Mouse (Mus musculus) common myeloid progenitor, adult 5-6 weeks (primary cell): Measurements from ENCODE around the gene R3hdml. TPM values are rescaled to one million over a fixed set of nuclear protein-coding genes. Genes with fewer than 3 reads are reported as not detected.

Source experiments
- ATAC-seq: replicated peaks from 2 replicates; pipeline ENCODE4 v1.8.0; 2016; ENCODE audit warnings: low read depth, mild to moderate bottlenecking, moderate TSS enrichment, inconsistent platforms; ENCODE audit not compliant: poor library complexity, severe bottlenecking
- total RNA-seq: library from RNA; stranded (forward); fragments of 200-1000, 187-1606 nt; gene quantifications from 2 replicates; pipeline ENCODE4 v1.2.3, GENCODE M21; 2017

R3hdml gene
- total RNA-seq, 1 experiment from 2014 or later: not detected

- peak; percentile 53 for ATAC-seq
These were observed 20.2 kb upstream of the R3hdml start for GRCm38 (mm10) chr2:163471710-163472465.

DNA sequence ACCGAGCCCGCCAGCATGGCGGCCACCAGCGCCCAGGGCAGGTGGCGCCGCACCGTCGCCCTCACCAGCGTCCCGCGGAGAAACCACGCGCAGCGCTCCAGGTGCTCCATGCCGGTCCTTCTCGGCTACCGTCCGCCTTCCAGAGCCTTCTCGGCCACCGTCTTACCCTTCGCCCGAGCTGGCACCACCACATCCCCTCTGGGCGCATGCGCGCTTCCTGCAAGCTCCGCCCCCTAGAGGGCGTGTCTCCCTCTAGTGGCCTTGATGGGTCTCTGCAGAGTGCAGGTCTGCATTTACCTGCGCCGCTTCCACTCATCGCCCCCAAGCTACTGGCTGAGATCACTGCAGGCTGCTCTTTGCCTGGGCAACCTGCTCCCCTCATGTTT lies 19.7 kb upstream of the R3hdml start, which contains the start of gene Fitm2:
Gene Fitm2, minus strand, starts transcription at position 164 of the 386 bp plus-strand sequence.
- ATAC-seq: peak; percentile 97

DNA sequence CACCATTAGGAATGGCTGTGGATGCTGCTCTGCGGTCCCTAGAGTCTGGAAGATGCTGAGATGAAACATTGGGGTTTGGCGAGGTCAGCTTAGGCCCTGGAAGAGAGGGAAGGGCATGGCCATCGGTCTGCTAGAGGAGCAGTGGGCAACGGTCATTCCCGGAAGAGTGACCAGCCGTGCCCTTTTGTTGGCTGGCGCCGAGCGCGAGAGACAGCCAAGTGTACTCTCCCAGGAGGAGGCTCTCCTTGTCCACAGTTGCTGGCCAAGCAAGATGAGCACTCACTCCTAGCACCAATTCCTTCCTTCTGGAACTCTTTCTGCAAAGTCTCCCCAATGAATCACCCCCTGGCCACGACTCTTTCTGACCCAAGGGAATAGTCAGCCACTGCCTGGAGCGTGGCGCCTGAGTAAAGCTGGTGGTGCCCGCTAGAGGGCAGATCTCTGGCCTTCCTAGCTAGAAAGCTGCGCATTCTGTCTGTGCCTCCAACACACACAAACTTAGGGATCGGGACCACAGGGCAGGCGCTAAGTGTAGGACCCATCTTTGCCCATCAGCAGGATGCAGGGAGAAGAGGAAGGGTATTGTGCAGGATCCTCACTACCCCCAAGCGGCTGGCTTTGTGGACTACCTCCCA lies 11.8 kb upstream of the R3hdml start:
- 0 out of 2 replicates have a peak, but pooled peaks have one; percentile 69 for ATAC-seq

DNA sequence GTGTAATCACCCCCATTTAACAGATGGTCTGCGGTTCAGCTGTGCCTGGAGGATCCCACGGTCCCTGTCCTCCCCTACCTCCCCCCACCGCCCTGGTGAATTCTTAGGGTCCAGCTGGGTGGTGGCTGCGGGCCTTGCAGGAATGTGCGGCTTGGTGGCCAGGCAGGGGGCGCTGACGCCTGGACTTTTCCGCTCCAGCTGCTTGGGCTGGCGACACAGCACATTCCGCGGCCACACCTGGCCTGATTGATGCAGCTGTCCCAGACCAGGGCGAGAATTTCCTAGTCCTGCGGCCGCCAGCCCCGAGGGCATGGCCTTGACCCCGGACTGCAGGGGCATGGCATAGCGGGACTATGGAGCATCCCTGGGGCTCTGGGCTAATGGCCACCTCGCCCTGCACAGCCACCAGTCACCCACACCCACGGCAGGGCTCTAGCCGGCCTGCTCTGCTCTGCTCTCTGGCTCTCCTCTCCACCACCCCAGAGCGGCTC lies 10.5 kb upstream of the R3hdml start:
- ATAC-seq: peak; percentile 25; the same call in 1 of the 2 replicates

GRCm38 (mm10) chr2:163487360-163487759 lies 4.8 kb upstream of the R3hdml start:
- ATAC-seq: no peak

DNA sequence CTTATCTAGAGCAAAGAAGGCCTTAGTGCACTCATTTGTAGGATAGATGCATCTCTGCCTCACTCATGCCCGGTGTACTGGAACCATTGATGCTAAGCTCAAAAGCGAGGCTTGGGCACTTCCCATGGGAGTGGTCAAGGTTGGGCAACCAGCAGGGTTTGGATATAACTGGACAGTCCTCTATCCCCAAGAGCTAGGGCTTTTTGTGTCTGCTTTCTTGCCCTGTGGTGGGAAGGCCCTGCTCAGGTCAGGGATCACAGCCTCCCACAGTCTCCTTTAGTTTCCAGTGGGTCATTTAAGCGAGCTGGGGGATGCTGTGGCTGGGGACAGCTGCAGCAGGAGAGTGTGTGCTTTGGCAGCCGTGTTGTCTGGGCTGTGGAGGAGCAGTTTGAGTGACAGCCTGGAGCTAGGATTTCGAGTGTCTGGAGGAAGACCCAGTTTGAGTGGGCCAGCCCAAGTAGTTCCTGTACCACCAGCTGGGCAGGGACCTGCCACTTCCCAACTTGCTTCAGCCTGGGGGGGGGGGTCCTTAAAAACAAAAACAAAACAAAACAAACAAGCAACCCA lies 2.3 kb upstream of the R3hdml start:
- no peak for ATAC-seq

- no peak for ATAC-seq
These were observed 1.5 kb upstream of the R3hdml start for GRCm38 (mm10) chr2:163490656-163491055.

- no peak for ATAC-seq
These were observed 767 bp upstream of the R3hdml start for GRCm38 (mm10) chr2:163491351-163491750.

DNA sequence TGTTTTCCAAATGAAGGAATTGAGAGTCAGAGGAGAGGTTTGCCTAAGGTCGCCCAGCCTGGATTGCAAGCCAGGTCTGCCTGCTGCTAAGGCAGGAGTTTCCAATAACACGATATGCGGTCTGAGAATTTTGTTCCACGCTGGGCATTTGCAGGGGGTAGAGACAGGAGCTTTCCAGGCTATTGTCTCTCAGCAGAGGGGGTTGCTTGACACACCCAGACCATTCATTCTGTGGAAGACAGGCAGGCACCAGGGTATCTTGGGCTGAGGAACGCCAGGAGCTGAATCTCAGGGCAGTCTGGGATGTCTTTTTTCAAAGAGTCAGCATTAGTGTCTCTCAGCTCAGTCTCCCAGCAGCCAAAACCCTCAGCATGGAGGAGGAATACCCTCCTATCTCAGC lies 913 bp downstream of the R3hdml start:
- no peak for ATAC-seq

- ATAC-seq: no peak
These were observed 1.9 kb downstream of the R3hdml start for GRCm38 (mm10) chr2:163493976-163494375.

DNA sequence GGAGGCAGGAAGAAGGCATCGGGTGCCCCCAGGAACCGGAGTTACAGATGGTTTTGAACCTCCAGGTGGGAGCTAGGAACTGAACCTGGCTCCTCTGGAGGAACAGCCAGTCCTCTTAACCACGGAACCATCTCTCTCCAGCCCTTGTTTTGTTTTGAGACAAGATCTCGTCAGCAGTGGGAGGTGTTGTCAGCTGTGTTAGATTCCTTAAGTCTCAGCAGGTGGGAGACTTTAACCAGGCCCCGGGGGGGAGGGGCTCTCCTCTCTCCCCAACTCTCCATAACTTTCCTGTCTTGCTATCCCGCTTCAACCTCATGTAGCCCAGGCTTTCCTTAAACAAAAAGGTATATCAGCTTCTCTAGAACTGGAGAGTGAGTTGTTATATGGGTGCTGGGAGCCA lies 2.3 kb downstream of the R3hdml start:
- no peak for ATAC-seq

GRCm38 (mm10) chr2:163502219-163502618 lies 10.1 kb downstream of the R3hdml start:
- no peak for ATAC-seq

- ATAC-seq: no peak
These were observed 11.1 kb downstream of the R3hdml start for GRCm38 (mm10) chr2:163503191-163503590.

- no peak for ATAC-seq
These were observed 14.3 kb downstream of the R3hdml start, which contains the start of gene Hnf4a for GRCm38 (mm10) chr2:163506300-163507004. Hnf4a (plus strand) TSS chr2:163506808.

GRCm38 (mm10) chr2:163525761-163526243 lies 33.7 kb downstream of the R3hdml start:
- ATAC-seq: peak; percentile 36; the same call in 1 of the 2 replicates

DNA sequence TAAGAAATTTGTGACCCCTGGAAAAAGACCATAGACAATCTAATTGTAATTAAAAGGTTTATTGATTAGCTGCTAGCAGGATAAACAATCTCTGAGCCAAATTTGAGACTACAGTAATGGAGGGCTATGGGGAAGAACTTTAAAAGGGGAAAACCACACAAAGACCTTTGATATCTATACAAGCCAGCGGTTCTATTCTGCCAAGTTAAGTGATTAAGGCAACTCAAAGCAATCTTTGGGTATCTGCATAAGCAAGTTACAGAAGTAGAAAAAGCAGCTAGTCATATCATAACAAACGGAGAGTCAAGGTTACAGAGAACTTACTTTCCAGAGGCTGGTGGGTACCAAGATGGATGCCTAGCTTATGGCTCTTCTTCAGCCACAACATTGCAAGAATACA lies 35.4 kb downstream of the R3hdml start:
- peak; percentile 47; the same call in 1 of the 2 replicates for ATAC-seq

DNA sequence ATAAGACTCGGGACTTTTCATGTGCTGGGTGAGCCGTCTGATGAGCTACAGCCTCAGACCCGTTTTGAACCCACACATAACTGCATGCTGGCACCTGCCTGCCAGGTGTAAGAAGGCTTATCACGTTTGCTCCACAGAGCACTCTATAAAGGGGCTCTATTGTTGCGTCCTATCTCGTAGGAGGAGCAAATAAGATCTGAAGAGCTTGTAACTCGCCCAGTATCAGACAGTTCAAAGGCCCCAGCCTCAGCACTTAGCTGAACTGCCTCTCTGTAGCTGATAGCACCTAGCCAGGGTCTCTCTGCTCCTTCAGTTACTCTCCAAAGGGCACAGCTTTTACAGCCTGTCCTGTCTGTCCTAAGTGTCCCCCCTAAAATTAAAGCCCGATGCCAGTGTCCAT lies 38.3 kb downstream of the R3hdml start:
- ATAC-seq: no peak

DNA sequence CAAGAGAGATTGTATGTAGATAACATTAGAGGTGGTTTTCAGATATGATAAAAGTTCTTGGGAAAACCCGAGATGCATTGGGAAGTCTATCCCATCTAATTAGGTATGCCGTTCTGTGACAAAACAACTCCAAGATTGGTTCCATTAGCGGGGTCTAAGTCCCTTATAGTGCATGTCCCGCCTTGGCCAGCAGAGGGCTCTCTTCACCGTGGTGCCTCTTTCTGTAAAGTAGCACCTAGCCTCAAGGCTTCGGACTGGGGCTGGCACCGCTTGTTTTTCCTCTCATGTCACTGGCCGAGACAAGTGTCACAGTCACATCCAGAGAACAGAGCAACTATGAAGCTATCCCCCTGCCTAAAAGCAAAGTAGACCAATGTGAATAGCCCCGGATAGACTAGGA lies 39.8 kb downstream of the R3hdml start:
- ATAC-seq: peak; percentile 54; the same call in 1 of the 2 replicates

DNA sequence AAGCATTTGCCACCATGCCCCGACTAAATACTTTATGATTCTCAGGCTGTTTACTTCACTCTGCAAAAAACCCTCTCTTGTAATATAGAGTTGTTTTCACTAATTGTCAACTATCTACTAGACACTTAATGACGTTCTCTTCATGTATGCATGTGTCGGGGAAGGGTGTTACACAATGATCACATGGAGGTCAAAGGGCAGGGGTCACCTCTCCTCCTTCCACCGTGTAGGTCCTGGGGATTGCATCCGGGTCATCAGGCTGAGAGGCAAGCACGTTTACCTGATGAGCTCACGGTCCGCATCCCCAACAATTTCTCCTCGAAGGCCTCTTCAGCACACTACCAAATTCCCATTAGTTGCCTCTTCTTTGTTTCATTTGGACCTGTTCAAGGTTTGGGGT lies 41.1 kb downstream of the R3hdml start:
- ATAC-seq: no peak

DNA sequence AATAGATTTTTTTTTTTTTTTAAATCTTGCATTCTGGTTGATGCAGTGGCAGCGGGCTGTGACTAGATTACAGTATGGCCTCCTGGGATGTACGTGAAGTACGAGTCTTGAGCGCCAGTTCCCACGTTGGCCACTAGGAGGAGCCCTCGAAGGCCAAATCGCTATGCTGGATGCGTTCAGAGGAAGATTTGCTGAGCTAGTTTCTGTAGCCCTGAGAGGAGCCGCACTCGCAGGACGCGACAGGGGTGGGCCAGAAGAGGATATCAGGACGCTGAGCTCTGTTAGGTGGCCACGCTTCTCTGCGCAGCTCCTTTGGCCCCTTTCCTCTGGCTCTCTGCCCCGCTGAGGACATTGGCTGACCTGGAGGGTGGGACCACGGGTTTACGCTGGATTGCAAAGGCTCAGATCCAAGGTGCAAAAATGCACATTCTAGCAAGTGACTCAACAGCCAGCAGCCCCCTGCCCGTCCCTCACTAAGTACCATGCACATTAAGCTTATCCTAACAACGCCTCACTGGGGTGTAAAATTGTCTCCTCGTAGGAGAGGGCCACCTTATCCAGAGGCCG lies 42.9 kb downstream of the R3hdml start:
- ATAC-seq: peak; percentile 90
